Mouse (Mus musculus) testis, adult 2 months (tissue): ENCODE data around the gene Gm11639.

Source experiments
- CTCF ChIP-seq: fragments of 200-500 bp; IDR thresholded peaks from 2 replicates; pipeline ENCODE4 v1.5.1; 2012; ENCODE audit warnings: low read depth, mild to moderate bottlenecking, inconsistent platforms, low read length, moderate library complexity; ENCODE audit not compliant: control insufficient read depth, insufficient read depth, insufficient replicate concordance
- POLR2A ChIP-seq: fragments of 200-500 bp; IDR thresholded peaks from 2 replicates; pipeline ENCODE4 v1.6.1; 2012; ENCODE audit warnings: low read depth, mild to moderate bottlenecking, inconsistent platforms, low read length, moderate library complexity; ENCODE audit not compliant: control insufficient read depth

GRCm38 (mm10) chr11:105145211-105145610 lies 459.7 kb downstream of the Gm11639 start:
- TF ChIP-seq CTCF (no peak), POLR2A (no peak)
